Mouse (Mus musculus) kidney, postnatal 0 days (tissue): ENCODE results near the gene Gm9376. TPM values are rescaled to one million over a fixed set of nuclear protein-coding genes. Genes with fewer than 3 reads are reported as not detected.

Experiments
- ATAC-seq: fragments of 200-750 bp; cut with Nextera tagmentation; replicated peaks from 2 replicates; pipeline ENCODE4 v1.8.0; 2017; ENCODE audit warnings: low read depth, moderate number of reproducible peaks, moderate TSS enrichment, moderate library complexity; ENCODE audit not compliant: low FRiP score
- DNase-seq: peaks from one replicate; pipeline ENCODE4 v3.0.0-alpha.2; 2016; ENCODE audit warnings: low spot score
- H3K27ac ChIP-seq: fragments of 300-500 bp; sonication (generic); 2 replicates; pipeline ENCODE4 v1.5.1; 2014; ENCODE audit warnings: mild to moderate bottlenecking
- H3K27me3 ChIP-seq: fragments of 300-500 bp; sonication (generic); 2 replicates; pipeline ENCODE4 v1.6.1; 2014; ENCODE audit warnings: low read length, mixed read lengths; ENCODE audit not compliant: insufficient read depth
- H3K36me3 ChIP-seq: fragments of 300-500 bp; sonication (generic); 2 replicates; pipeline ENCODE4 v1.6.1; 2014; ENCODE audit warnings: low read length, mixed read lengths; ENCODE audit not compliant: insufficient read depth
- H3K4me1 ChIP-seq: fragments of 300-500 bp; sonication (generic); replicated peaks from 2 replicates; pipeline ENCODE4 v1.6.1; 2014; ENCODE audit warnings: antibody characterized with exemption, low read length, mixed read lengths; ENCODE audit not compliant: insufficient read depth
- H3K4me2 ChIP-seq: fragments of 300-500 bp; sonication (generic); 2 replicates; pipeline ENCODE4 v1.6.1; 2014; ENCODE audit warnings: mild to moderate bottlenecking, low read length, moderate library complexity, mixed read lengths
- H3K4me3 ChIP-seq: fragments of 300-500 bp; sonication (generic); replicated peaks from 2 replicates; pipeline ENCODE4 v1.5.1; 2014; ENCODE audit warnings: low read depth, low read length
- H3K9ac ChIP-seq: fragments of 300-500 bp; sonication (generic); 2 replicates; pipeline ENCODE4 v1.6.1; 2014; ENCODE audit warnings: low read depth, low read length
- H3K9me3 ChIP-seq: fragments of 300-500 bp; sonication (generic); replicated peaks from 2 replicates; pipeline ENCODE4 v1.6.1; 2016; ENCODE audit warnings: low read length, inconsistent platforms, mixed read lengths
- CTCF ChIP-seq: IDR thresholded peaks from 2 replicates; pipeline ENCODE4 v1.5.1; 2016; ENCODE audit warnings: antibody characterized with exemption, low read depth, mild to moderate bottlenecking, moderate library complexity
- WGBS: fragments of 180-500 bp; shearing (Covaris S2); extraction: QIAGEN DNeasy Blood & Tissue Kit; methylation state at CpG from one replicate; pipeline ENCODE4 v1.1.7; 2014; 5-methylcytosine and 5-hydroxymethylcytosine counted together
- polyA plus RNA-seq: library from polyadenylated mRNA; unstranded; fragments of >200 nt; fragmentation: Nextera tagmentation; extraction: Ambion mirVana; gene quantifications from 2 replicates; pipeline ENCODE4 v1.2.1, GENCODE M21; 2015

Gm9376 gene
- not detected in 2 replicates for polyA plus RNA-seq

- Histone ChIP-seq H3K27me3 (no peaks in the 10 kb centered on the region), H3K9ac (no peak within 1 kb of the TSS), H3K9me3 (no peaks in the 10 kb centered on the region), H3K4me2 (no peak within 1 kb of the TSS), H3K4me1 (no peaks in the 10 kb centered on the region), H3K4me3 (no peak within 1 kb of the TSS), H3K27ac (no peak within 1 kb of the TSS), H3K36me3 (no peaks in the 10 kb centered on the region)
- DNase-seq, result no peak
- 82% methylated on average over 2 of the region's 2 CpGs for WGBS
- TF ChIP-seq CTCF, result no peak
- ATAC-seq, result no peak
These were observed at the start of gene Gm9376 for GRCm38 (mm10) chr14:118266660-118267059. Gene Gm9376 (plus strand): TSS chr14:118266960.

GRCm38 (mm10) chr14:118220885-118221284 is 45.9 kb upstream of the Gm9376 start:
- TF ChIP-seq CTCF, result peak; percentile 50
- H3K4me3 ChIP-seq, result no peak overlapping the region
- H3K27ac ChIP-seq, result no peak overlapping the region
- H3K4me1 ChIP-seq, result no peaks in the 10 kb centered on the region; the same call in 1 of the 2 replicates
- 85% methylated on average over 1 of the region's 1 CpGs for WGBS
- DNase-seq, result no peak
- H3K4me2 ChIP-seq, result no peak overlapping the region
- H3K27me3 ChIP-seq, result peaks cover 41% of the 10 kb centered on the region
- no peak for ATAC-seq
- no peaks in the 10 kb centered on the region for H3K36me3 ChIP-seq
- no peaks in the 10 kb centered on the region for H3K9me3 ChIP-seq
- H3K9ac ChIP-seq, result no peak overlapping the region

- no peak for ATAC-seq
- no peak overlapping the region for H3K27ac ChIP-seq
- H3K9me3 ChIP-seq, result no peaks in the 10 kb centered on the region
- peaks cover 78% of the 10 kb centered on the region for H3K27me3 ChIP-seq
- no peaks in the 10 kb centered on the region; the same call in 1 of the 2 replicates for H3K4me1 ChIP-seq
- H3K4me2 ChIP-seq, result no peak overlapping the region
- TF ChIP-seq CTCF, result no peak
- no peak overlapping the region for H3K9ac ChIP-seq
- 10% methylated on average over 16 of the region's 16 CpGs for WGBS
- H3K36me3 ChIP-seq, result no peaks in the 10 kb centered on the region
- no peak for DNase-seq
- H3K4me3 ChIP-seq, result peak overlapping the region; percentile 9; the same call in 1 of the 2 replicates
These were observed 41.6 kb upstream of the Gm9376 start for GRCm38 (mm10) chr14:118225061-118225743.

GRCm38 (mm10) chr14:118225911-118226310 is 40.8 kb upstream of the Gm9376 start:
- under 1% methylated on average over 21 of the region's 21 CpGs for WGBS
- Histone ChIP-seq H3K36me3 (no peaks in the 10 kb centered on the region), H3K27ac (no peak overlapping the region), H3K9me3 (no peaks in the 10 kb centered on the region), H3K4me3 (peak overlapping the region; percentile 9; the same call in 1 of the 2 replicates), H3K9ac (no peak overlapping the region), H3K27me3 (peaks cover 85% of the 10 kb centered on the region), H3K4me1 (no peaks in the 10 kb centered on the region; the same call in 1 of the 2 replicates), H3K4me2 (peak overlapping the region; percentile 23; the same call in 1 of the 2 replicates)
- no peak for TF ChIP-seq CTCF
- ATAC-seq (0 out of 2 replicates have a peak, but pooled peaks have one; percentile 36), DNase-seq (no peak)

- no peak for ATAC-seq
- no peak for TF ChIP-seq CTCF
- Histone ChIP-seq H3K36me3 (no peaks in the 10 kb centered on the region), H3K4me2 (no peak overlapping the region), H3K4me3 (no peak overlapping the region), H3K9me3 (no peaks in the 10 kb centered on the region), H3K9ac (no peak overlapping the region), H3K4me1 (no peaks in the 10 kb centered on the region; the same call in 1 of the 2 replicates), H3K27ac (no peak overlapping the region), H3K27me3 (peaks cover 90% of the 10 kb centered on the region)
- no peak for DNase-seq
- WGBS, result 1% methylated on average over 21 of the region's 21 CpGs
These were observed 40.1 kb upstream of the Gm9376 start for GRCm38 (mm10) chr14:118226471-118227155.

- no peak overlapping the region for H3K27ac ChIP-seq
- H3K4me1 ChIP-seq, result peaks cover 22% of the 10 kb centered on the region
- H3K27me3 ChIP-seq, result peaks cover 82% of the 10 kb centered on the region
- no peaks in the 10 kb centered on the region for H3K9me3 ChIP-seq
- H3K36me3 ChIP-seq, result no peaks in the 10 kb centered on the region
- no peak for TF ChIP-seq CTCF
- H3K4me3 ChIP-seq, result no peak overlapping the region
- 2% methylated on average over 8 of the region's 8 CpGs for WGBS
- DNase-seq (no peak), ATAC-seq (no peak)
- H3K9ac ChIP-seq, result no peak overlapping the region
- H3K4me2 ChIP-seq, result no peak overlapping the region
These were observed 34.3 kb upstream of the Gm9376 start for GRCm38 (mm10) chr14:118232381-118232970.
